Mouse (Mus musculus) intestine, embryonic 16.5 days (tissue): ENCODE results near the gene Mctp1. TPM values are rescaled to one million over a fixed set of nuclear protein-coding genes. Genes with fewer than 3 reads are reported as not detected.

Experiments
- ATAC-seq: fragments of 200-750 bp; cut with Nextera tagmentation; 2 replicates; pipeline ENCODE4 v1.8.0; 2017; ENCODE audit warnings: moderate TSS enrichment, moderate library complexity
- H3K27ac ChIP-seq: fragments of 300-500 bp; sonication (generic); 2 replicates; pipeline ENCODE4 v1.5.1; 2014; ENCODE audit warnings: mild to moderate bottlenecking, low read length
- H3K27me3 ChIP-seq: fragments of 300-500 bp; sonication (generic); replicated peaks from 2 replicates; pipeline ENCODE4 v1.6.1; 2014; ENCODE audit warnings: low read length, control low read depth, mixed read lengths; ENCODE audit not compliant: control insufficient read depth, insufficient read depth
- H3K36me3 ChIP-seq: fragments of 300-500 bp; sonication (generic); 2 replicates; pipeline ENCODE4 v1.6.1; 2014; ENCODE audit warnings: low read length, control low read depth; ENCODE audit not compliant: control insufficient read depth, insufficient read depth
- H3K4me1 ChIP-seq: fragments of 300-500 bp; sonication (generic); 2 replicates; pipeline ENCODE4 v1.6.1; 2014; ENCODE audit warnings: low read length, control low read depth, mixed read lengths; ENCODE audit not compliant: control insufficient read depth, insufficient read depth
- H3K4me2 ChIP-seq: fragments of 300-500 bp; sonication (generic); 2 replicates; pipeline ENCODE4 v1.6.1; 2014; ENCODE audit warnings: low read depth, low read length, control low read depth
- H3K4me3 ChIP-seq: fragments of 300-500 bp; sonication (generic); 2 replicates; pipeline ENCODE4 v1.5.1; 2014; ENCODE audit warnings: mild to moderate bottlenecking, low read length
- H3K9ac ChIP-seq: fragments of 300-500 bp; sonication (generic); 2 replicates; pipeline ENCODE4 v1.6.1; 2014; ENCODE audit warnings: low read depth, low read length
- H3K9me3 ChIP-seq: fragments of 300-500 bp; sonication (generic); 2 replicates; pipeline ENCODE4 v1.6.1; 2016; ENCODE audit warnings: low read length, control low read depth; ENCODE audit not compliant: control insufficient read depth
- WGBS: fragments of 180-500 bp; shearing (Covaris S2); extraction: QIAGEN DNeasy Blood & Tissue Kit; methylation state at CpG from one replicate; pipeline ENCODE4 v1.1.7; 2014; 5-methylcytosine and 5-hydroxymethylcytosine counted together
- polyA plus RNA-seq: library from polyadenylated mRNA; unstranded; fragments of >200 nt; fragmentation: Nextera tagmentation; extraction: Ambion mirVana; gene quantifications from 2 replicates; pipeline ENCODE4 v1.2.1, GENCODE M21; 2015

Gene Mctp1
- polyA plus RNA-seq, 1 experiment from 2014 or later, result 0.33 TPM

DNA sequence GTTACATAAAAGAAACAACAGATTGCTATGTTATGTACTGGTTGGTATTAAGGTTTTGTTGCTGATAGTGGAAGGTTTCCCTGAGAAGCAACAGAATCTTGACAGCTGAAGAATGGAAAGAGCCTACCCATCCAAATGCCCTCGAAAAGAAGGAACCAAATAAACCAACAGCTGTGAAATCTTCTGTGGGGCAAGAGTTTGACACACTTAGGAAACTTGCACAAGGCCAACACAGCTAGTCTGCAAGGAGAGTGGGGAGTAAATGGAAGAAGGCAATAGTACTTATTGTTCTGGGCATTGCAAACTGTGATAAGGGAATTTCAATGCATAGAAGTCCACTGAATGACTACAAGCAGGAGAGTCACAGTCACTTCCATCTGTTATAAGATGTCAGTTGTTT, 236.2 kb downstream of the Mctp1 start:
- ATAC-seq, result no peak
- H3K4me2 ChIP-seq, result no peak overlapping the region

DNA sequence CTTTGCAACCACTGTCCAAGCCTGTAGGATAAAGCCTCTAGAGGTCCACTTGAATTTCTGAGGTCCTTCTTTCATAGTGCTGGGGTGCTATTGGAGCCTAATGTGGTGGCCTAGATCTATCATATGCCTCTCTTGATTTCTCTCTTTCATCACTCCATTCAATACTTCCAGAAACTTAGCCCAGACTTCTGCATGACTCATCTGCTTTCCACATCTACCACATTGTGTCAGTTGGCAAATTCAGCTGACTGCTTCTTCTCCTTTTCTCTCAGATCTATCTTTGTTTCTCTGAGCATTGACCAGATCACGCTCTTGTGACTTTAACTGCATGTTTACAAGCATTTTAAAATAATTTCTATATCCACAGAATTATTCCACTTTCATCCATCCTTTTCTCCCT, 249.4 kb downstream of the Mctp1 start:
- Histone ChIP-seq H3K4me3 (no peak overlapping the region), H3K4me1 (no peaks in the 10 kb centered on the region), H3K27me3 (no peaks in the 10 kb centered on the region), H3K36me3 (no peaks in the 10 kb centered on the region), H3K9ac (no peak overlapping the region), H3K27ac (no peak overlapping the region), H3K9me3 (no peaks in the 10 kb centered on the region), H3K4me2 (no peak overlapping the region)
- WGBS, result 88% methylated on average over 1 of the region's 1 CpGs
- no peak for ATAC-seq

More for the DNA sequence above, 236.2 kb downstream of the Mctp1 start:
- Histone ChIP-seq H3K27ac (no peak overlapping the region), H3K36me3 (no peaks in the 10 kb centered on the region), H3K9ac (no peak overlapping the region), H3K9me3 (no peaks in the 10 kb centered on the region), H3K4me3 (no peak overlapping the region), H3K27me3 (no peaks in the 10 kb centered on the region), H3K4me1 (no peaks in the 10 kb centered on the region)
- 49% methylated on average over 1 of the region's 1 CpGs for WGBS

DNA sequence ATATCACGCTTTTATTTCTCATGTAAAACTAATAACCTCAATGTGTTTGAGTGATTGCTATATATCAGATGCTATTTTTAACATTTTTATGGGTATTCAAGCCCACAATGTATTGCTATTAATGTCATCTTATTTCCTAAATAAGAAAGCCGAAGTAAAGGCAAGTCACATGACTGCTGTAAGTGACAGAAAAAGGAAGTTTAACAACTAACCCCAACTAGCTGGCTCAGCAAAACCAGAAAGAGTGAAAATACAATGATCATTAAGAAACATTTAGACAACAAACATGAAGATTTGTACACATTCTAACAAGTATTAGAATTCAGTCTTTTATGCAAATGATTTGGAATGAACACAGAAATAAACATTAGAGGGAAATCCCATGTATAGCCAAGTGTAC, 253.9 kb downstream of the Mctp1 start:
- 76% methylated on average over 2 of the region's 2 CpGs for WGBS
- H3K9ac ChIP-seq, result no peak overlapping the region
- H3K4me2 ChIP-seq, result no peak overlapping the region
- H3K27ac ChIP-seq, result no peak overlapping the region
- H3K27me3 ChIP-seq, result no peaks in the 10 kb centered on the region
- no peaks in the 10 kb centered on the region for H3K9me3 ChIP-seq
- no peak overlapping the region for H3K4me3 ChIP-seq
- no peaks in the 10 kb centered on the region for H3K4me1 ChIP-seq
- ATAC-seq, result no peak
- no peaks in the 10 kb centered on the region for H3K36me3 ChIP-seq

DNA sequence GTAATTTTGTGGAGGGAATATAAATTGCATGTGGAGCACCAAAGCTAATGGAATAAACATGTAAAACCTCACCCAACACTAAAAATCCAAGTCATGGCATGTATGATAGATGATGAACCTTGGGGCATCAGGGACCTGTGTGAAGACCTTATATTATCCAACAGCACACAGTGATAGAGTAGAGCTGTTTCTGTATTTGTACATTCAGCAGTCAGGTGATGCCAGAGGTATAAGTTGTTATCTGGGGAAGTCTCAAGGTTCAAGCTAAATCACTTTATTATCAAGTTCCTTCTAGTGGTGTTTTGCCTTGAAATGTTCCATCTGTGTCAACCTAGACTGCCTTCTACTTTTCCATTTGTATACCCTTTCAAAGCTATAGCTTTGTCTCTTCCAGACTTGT, 275.2 kb downstream of the Mctp1 start:
- Histone ChIP-seq H3K27me3 (no peaks in the 10 kb centered on the region), H3K9me3 (no peaks in the 10 kb centered on the region), H3K27ac (no peak overlapping the region), H3K4me2 (no peak overlapping the region), H3K4me1 (no peaks in the 10 kb centered on the region), H3K9ac (no peak overlapping the region), H3K36me3 (no peaks in the 10 kb centered on the region), H3K4me3 (no peak overlapping the region)
- peak; percentile 85 for ATAC-seq

DNA sequence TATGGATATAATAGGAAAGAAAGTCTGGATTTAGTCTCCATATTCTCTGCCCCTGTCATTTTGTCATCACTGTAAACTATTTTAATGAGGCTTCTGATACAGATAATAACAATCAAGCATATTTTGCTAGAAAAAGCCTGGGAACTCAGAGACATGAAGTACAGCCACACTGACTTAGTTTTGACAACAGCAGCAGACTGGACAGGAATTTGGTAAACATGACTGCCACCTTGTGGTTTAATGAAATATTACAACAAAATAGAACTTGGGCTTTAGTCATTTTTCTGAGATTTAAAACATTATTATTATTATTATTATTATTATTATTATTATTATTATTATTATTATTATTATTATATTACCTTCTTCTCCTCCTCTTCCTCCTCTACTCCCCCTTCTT, 297.0 kb downstream of the Mctp1 start:
- H3K4me1 ChIP-seq, result no peaks in the 10 kb centered on the region
- H3K27me3 ChIP-seq, result no peaks in the 10 kb centered on the region
- no peak for ATAC-seq
- H3K27ac ChIP-seq, result no peak overlapping the region
- no peak overlapping the region for H3K9ac ChIP-seq
- H3K9me3 ChIP-seq, result no peaks in the 10 kb centered on the region
- H3K4me2 ChIP-seq, result no peak overlapping the region
- H3K4me3 ChIP-seq, result no peak overlapping the region
- no peaks in the 10 kb centered on the region for H3K36me3 ChIP-seq

DNA sequence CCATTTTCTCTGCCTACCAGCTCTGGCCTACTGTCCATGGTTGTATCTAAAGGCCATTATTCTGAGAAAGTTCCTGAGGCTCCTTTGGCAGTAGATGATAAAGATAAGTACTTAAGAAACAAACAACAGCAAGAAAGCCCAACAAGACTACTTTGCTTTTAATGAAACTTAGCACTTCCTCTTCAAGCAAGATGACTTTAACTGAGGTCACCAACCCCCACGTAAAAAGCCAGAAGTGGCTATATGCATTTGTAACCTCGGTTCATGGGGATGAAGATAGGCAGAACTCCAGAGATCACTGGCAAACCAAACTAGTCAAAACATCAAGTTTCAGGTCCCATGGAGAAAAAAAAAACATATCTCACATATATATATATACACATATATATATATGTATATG, 305.0 kb downstream of the Mctp1 start:
- H3K4me3 ChIP-seq, result no peak overlapping the region
- H3K27ac ChIP-seq, result no peak overlapping the region
- no peaks in the 10 kb centered on the region for H3K4me1 ChIP-seq
- no peaks in the 10 kb centered on the region for H3K27me3 ChIP-seq
- no peak overlapping the region for H3K9ac ChIP-seq
- no peaks in the 10 kb centered on the region for H3K36me3 ChIP-seq
- 76% methylated on average over 2 of the region's 2 CpGs for WGBS
- no peak overlapping the region for H3K4me2 ChIP-seq
- H3K9me3 ChIP-seq, result no peaks in the 10 kb centered on the region
- no peak for ATAC-seq

DNA sequence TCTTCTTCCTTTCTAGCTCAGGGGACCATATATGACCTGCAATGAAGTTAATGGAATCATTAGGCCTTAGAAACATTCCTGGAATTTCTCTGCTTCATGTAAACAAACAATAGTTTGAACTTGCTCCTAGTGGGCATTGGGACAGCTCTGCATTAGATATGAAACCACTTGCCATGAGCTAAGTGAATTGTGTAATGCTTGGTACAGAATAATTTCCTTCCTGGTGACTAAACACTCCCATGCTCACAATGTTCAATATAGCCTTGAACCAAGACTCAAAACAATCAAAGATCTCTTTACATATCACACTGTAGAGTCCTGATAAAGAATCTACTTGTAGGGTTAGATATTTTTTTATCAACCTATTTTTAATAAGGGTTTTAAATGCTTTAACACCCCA, 305.8 kb downstream of the Mctp1 start:
- H3K27ac ChIP-seq, result no peak overlapping the region

DNA sequence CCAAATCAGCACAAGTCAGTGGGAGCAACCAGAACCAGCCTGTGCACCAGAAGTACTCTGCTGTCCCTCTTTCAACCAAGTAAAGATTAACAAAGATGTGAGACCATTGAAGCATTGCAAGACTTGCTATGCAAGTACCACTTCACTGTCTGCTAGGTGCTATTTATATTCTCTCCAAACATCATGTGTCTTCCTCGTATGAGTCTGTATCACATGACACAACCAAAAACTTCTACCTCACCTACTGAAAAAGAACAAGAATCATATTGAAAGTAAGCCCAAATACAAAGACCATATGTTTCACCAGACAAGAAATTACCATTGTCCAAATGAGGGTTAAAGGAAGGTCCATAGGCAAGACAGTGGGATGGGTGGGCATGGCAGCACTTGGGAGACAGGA, 306.4 kb downstream of the Mctp1 start:
- H3K4me1 ChIP-seq, result no peaks in the 10 kb centered on the region
- H3K27me3 ChIP-seq, result no peaks in the 10 kb centered on the region
- no peak overlapping the region for H3K4me3 ChIP-seq
- no peak overlapping the region for H3K9ac ChIP-seq
- ATAC-seq, result no peak
- H3K36me3 ChIP-seq, result no peaks in the 10 kb centered on the region
- H3K4me2 ChIP-seq, result no peak overlapping the region
- 62% methylated on average over 1 of the region's 1 CpGs for WGBS
- no peak overlapping the region for H3K27ac ChIP-seq
- H3K9me3 ChIP-seq, result no peaks in the 10 kb centered on the region

More for the DNA sequence above, 305.8 kb downstream of the Mctp1 start:
- Histone ChIP-seq H3K4me3 (no peak overlapping the region), H3K27me3 (no peaks in the 10 kb centered on the region), H3K4me2 (no peak overlapping the region), H3K36me3 (no peaks in the 10 kb centered on the region), H3K9ac (no peak overlapping the region), H3K9me3 (no peaks in the 10 kb centered on the region), H3K4me1 (no peaks in the 10 kb centered on the region)
- no peak for ATAC-seq

DNA sequence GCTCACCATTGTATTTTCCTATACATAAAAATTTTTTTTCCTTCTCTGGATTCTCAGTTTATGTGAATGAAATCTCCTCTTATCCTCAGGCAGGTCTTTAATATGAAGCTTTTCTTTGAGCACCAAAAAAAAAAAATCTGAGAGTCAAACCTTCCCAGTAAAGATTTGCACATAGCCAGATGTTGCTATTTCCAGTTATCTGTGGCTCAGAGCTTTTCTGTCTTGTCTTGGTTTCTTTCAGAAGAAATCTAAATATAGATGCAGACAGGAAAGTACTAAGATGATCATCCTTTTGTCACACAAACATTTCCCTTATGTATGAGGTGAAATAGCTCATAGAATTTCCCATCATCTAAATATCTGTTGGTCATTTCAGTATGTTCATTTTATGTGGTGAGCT, 349.7 kb downstream of the Mctp1 start:
- no peak for ATAC-seq
- no peak overlapping the region for H3K9ac ChIP-seq
- H3K27me3 ChIP-seq, result no peaks in the 10 kb centered on the region
- no peak overlapping the region for H3K4me2 ChIP-seq
- no peaks in the 10 kb centered on the region for H3K4me1 ChIP-seq
- no peaks in the 10 kb centered on the region for H3K9me3 ChIP-seq
- no peaks in the 10 kb centered on the region for H3K36me3 ChIP-seq
- no peak overlapping the region for H3K4me3 ChIP-seq
- H3K27ac ChIP-seq, result no peak overlapping the region

DNA sequence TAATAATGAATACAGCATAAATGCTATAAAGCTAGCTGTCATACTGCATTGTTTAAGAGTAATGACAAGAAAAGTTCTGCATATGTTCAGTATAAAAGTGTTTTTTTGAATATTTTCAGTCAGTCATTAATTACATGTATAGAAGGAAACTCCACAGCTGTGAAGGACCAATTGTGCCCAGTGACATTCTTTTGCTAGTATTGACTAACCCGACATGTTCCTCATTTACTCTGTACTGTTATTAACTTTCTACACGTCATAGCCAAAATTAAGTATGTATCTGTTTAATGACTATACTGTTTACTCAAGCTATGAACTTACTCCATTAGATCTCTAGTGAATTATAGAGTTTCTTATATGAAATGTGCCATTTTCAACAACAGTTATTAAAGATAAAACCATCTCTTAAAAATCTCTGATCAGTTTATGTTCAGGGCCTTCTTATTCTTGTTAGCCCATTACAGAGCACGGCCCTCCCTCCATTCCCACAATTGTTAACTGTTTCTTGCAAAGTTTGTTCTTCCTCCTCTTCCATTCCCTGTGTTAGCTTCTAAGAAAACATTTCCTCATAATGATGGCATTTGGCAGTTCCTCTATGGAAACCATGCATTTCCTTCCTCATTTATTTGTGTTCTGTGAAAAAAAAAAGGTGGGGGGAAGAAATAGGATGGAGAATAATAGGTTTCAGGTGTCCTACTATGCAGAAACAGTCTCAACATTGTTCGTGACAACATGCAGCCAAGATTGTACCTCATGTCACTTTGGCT, 366.5 kb downstream of the Mctp1 start:
- 68% methylated on average over 4 of the region's 4 CpGs for WGBS
- no peaks in the 10 kb centered on the region for H3K27me3 ChIP-seq
- no peak overlapping the region for H3K27ac ChIP-seq
- ATAC-seq, result no peak
- no peak overlapping the region for H3K4me2 ChIP-seq
- H3K9ac ChIP-seq, result no peak overlapping the region
- H3K4me3 ChIP-seq, result no peak overlapping the region
- H3K36me3 ChIP-seq, result no peaks in the 10 kb centered on the region
- H3K9me3 ChIP-seq, result no peaks in the 10 kb centered on the region
- no peaks in the 10 kb centered on the region for H3K4me1 ChIP-seq
